Mouse (Mus musculus) heart, embryonic 10.5 days (tissue): ENCODE results near the gene Cox15. TPM values are rescaled to one million over a fixed set of nuclear protein-coding genes. Genes with fewer than 3 reads are reported as not detected.

Experiments
- DNase-seq: peaks from one replicate; pipeline ENCODE4 v3.0.0-alpha.2; 2017; ENCODE audit warnings: low spot score
- H3K27ac ChIP-seq: fragments of 300-500 bp; sonication (generic); 2 replicates; pipeline ENCODE4 v1.5.1; 2016; ENCODE audit warnings: mild to moderate bottlenecking
- H3K27me3 ChIP-seq: fragments of 300-500 bp; sonication (generic); 2 replicates; pipeline ENCODE4 v1.6.1; 2016; ENCODE audit warnings: mild to moderate bottlenecking; ENCODE audit not compliant: poor library complexity, insufficient read depth, severe bottlenecking
- H3K36me3 ChIP-seq: fragments of 300-500 bp; sonication (generic); 2 replicates; pipeline ENCODE4 v1.6.1; 2016; ENCODE audit warnings: mild to moderate bottlenecking, moderate library complexity
- H3K4me1 ChIP-seq: fragments of 300-500 bp; sonication (generic); 2 replicates; pipeline ENCODE4 v1.6.1; 2016; ENCODE audit warnings: mild to moderate bottlenecking
- H3K4me3 ChIP-seq: fragments of 300-500 bp; sonication (generic); 2 replicates; pipeline ENCODE4 v1.5.1; 2016; ENCODE audit warnings: mild to moderate bottlenecking, moderate library complexity
- H3K9me3 ChIP-seq: fragments of 300-500 bp; sonication (generic); 2 replicates; pipeline ENCODE4 v1.6.1; 2016; ENCODE audit warnings: mild to moderate bottlenecking, moderate library complexity
- WGBS: fragments of 180-500 bp; shearing (Covaris S2); methylation state at CpG from one replicate; pipeline ENCODE4 v1.1.7; 2016; 5-methylcytosine and 5-hydroxymethylcytosine counted together
- polyA plus RNA-seq: library from polyadenylated mRNA; unstranded; fragments of >200 nt; fragmentation: Nextera tagmentation; extraction: Ambion mirVana; gene quantifications from 2 replicates; pipeline ENCODE4 v1.2.1, GENCODE M21; 2016

Cox15 gene
- polyA plus RNA-seq, 1 experiment from 2014 or later: 17.5 TPM

DNA sequence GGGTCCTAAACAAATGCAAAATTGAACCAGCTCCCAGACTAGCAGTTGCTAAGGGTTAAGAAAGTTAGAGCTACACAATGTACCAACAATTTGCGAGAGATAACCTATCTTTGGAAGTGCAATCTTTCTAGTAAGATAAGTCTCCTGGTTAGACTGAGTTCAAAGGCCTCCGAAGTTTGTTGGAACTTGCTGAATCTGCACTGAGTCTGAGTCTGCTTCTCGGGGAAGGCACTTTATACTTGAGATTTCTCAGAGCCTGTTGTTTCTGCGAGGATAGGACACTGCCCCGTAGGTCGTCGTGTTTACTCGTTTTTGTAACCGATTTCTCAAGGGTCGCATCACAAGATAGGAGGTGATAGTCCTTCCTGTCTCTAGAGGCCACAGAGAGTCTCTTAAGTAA lies 22.6 kb upstream of the Cox15 start:
- WGBS: 29% methylated on average over 10 of the region's 10 CpGs
- Histone ChIP-seq H3K27ac (no peak overlapping the region), H3K4me1 (no peaks in the 10 kb centered on the region), H3K27me3 (no peaks in the 10 kb centered on the region), H3K9me3 (no peaks in the 10 kb centered on the region), H3K36me3 (no peaks in the 10 kb centered on the region), H3K4me3 (no peak overlapping the region)
- DNase-seq: no peak

DNA sequence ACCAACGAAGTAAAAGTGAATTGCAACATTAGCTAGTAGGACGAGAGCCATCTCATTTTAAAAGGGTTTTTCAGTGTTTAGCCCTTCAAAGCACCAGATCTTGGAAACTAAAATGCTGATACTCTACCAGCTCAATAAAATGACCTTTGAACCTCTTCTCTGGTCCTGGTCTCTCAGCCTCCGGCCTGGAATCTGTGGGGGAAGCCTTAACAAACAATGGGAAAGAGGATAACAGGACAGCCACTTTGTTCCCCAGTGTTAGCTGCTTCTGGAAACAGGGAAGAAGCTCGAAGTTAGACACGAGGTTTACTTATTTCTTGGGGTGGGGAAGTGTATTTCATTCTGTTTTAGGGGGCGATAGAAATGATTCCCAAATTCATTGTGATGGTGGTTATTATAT lies 19.5 kb upstream of the Cox15 start:
- 67% methylated on average over 6 of the region's 6 CpGs for WGBS
- no peaks in the 10 kb centered on the region for H3K9me3 ChIP-seq
- H3K4me3 ChIP-seq: no peak overlapping the region
- DNase-seq: no peak
- H3K4me1 ChIP-seq: no peaks in the 10 kb centered on the region
- no peaks in the 10 kb centered on the region for H3K27me3 ChIP-seq
- H3K27ac ChIP-seq: no peak overlapping the region
- H3K36me3 ChIP-seq: no peaks in the 10 kb centered on the region

DNA sequence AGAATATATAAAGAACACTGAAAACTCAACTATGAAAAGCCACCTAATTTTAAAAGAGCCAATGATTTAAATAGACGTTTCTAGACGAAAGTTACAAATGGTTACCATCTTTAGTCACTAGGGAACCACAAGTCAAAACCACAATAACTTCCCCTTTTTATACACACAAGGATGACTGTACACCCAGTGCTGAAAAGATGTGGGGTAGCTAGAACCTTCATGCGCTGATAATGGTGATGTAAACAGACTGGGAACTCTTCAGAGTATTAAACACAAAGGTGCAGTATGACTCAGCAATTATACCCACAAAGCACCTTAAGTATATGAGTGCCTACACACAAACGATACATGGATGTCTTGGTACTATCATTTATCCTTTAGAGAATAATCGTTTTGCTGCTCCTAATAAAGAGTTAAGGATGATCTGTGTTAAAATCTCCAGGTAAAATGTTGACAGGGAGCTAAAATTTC lies 18.7 kb upstream of the Cox15 start:
- Histone ChIP-seq H3K9me3 (no peaks in the 10 kb centered on the region), H3K4me1 (no peaks in the 10 kb centered on the region), H3K36me3 (no peaks in the 10 kb centered on the region), H3K27ac (no peak overlapping the region), H3K4me3 (no peak overlapping the region), H3K27me3 (no peaks in the 10 kb centered on the region)
- 85% methylated on average over 5 of the region's 5 CpGs for WGBS
- DNase-seq: no peak

DNA sequence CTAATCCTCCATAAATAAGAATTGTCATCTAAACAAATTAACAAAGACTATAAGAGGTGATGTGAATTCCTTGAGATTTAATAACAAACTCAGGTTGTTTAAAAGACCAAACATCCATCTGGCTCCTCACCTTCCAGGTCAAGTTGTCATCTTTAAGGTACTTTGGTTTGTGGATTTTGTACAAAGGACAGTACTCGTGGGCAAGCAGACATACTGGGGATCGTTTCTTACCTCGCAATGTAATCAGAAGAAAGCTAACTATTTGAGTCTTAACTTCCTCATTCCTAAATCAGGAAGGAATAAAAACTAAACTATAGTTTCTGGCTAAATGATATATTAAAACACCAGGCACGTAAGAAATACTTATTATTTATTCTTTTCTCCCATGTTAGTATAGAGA lies 17.8 kb upstream of the Cox15 start:
- H3K9me3 ChIP-seq: no peaks in the 10 kb centered on the region
- WGBS: 78% methylated on average over 4 of the region's 4 CpGs
- no peak overlapping the region for H3K27ac ChIP-seq
- H3K4me3 ChIP-seq: no peak overlapping the region
- H3K36me3 ChIP-seq: no peaks in the 10 kb centered on the region
- H3K27me3 ChIP-seq: no peaks in the 10 kb centered on the region
- H3K4me1 ChIP-seq: no peaks in the 10 kb centered on the region
- no peak for DNase-seq

DNA sequence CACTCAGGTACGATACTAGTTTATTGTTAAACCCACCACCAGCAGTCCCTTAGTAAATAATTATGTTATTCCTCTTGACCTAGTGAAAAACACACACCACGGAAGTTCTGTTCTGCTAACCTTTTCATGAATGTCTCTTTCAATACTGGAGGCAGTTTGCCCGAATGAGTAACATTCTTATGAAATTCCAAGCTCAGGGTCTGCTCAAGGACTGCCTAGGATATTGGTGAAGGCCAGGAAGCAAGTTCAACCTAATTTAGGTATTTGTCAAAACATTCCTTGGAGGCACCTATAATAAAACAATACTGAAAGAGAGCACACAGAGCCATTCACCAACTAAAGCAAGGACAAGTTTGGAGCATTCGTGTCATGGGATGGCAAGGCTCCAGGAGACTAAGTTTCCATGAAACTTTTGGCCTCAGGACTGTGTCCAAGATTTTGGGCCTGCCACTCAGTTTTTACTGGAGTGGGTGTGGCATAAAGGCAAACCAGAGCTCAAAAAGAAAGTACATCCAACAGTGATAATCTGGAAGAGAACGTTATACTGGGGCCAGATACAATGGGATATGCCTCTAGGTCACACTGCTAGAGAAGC lies 16.7 kb upstream of the Cox15 start:
- Histone ChIP-seq H3K27ac (no peak overlapping the region), H3K36me3 (no peaks in the 10 kb centered on the region), H3K4me3 (no peak overlapping the region), H3K27me3 (no peaks in the 10 kb centered on the region), H3K9me3 (no peaks in the 10 kb centered on the region), H3K4me1 (no peaks in the 10 kb centered on the region)
- DNase-seq: no peak
- WGBS: 80% methylated on average over 5 of the region's 5 CpGs

DNA sequence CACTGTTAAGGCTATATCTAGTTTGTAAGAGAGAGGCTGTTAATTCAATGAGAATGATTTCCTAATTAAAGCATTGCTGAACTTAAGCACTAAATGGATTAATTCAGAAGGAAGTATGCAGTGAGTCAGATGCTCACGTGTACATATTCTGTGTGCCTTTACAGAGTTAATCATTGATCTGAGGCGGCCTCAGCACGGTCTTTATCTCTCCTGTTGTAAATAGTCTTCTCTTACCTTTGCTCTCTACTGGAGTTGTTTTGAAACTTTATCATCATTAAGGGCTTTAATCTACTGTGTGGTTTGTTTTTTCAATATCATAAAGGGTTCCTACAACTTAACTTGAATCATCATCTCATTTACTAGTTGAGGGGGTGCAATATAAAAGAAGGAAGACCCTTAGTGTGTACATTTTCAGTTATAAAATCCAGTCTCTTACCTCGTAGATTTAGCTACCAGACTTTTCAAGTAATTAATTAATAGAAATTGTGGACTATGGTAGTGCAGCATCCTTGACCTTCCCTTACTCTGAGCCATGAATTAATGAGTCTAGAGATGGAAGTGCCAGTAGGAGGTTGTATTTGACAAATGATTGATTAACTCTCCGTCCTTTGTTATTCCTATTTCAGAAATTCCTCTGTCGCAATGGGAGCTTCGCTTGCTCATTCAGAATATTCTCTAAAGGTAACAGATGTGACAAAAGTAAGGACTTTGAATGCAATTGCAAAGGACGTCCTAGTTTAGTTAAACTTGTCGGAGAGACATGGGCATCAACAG lies 14.9 kb upstream of the Cox15 start:
- H3K27ac ChIP-seq: no peak overlapping the region
- H3K27me3 ChIP-seq: no peaks in the 10 kb centered on the region
- H3K4me3 ChIP-seq: no peak overlapping the region
- WGBS: 79% methylated on average over 9 of the region's 9 CpGs
- no peaks in the 10 kb centered on the region for H3K4me1 ChIP-seq
- H3K36me3 ChIP-seq: no peaks in the 10 kb centered on the region
- no peak for DNase-seq
- no peaks in the 10 kb centered on the region for H3K9me3 ChIP-seq

DNA sequence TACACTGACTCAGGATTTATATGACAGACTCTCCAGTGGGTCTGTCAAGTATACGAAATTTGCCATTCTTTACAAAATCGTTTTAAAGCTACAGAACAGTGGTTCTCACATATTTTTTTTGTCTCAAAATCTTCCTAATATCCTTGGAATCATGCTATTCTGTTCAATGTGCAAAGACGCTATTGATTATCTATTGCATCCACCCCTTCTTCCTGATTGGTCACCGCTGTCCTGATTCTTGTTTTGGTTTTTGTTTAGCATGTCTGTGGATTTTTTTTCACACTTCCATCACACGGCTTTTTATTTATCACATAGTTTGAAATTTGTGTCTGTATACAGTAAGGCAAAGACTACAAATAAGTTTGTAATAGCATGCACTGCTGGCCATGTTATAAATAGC lies 13.7 kb upstream of the Cox15 start:
- DNase-seq: no peak
- no peaks in the 10 kb centered on the region for H3K27me3 ChIP-seq
- 77% methylated on average over 5 of the region's 5 CpGs for WGBS
- H3K27ac ChIP-seq: no peak overlapping the region
- H3K36me3 ChIP-seq: no peaks in the 10 kb centered on the region
- H3K9me3 ChIP-seq: no peaks in the 10 kb centered on the region
- H3K4me1 ChIP-seq: no peaks in the 10 kb centered on the region
- no peak overlapping the region for H3K4me3 ChIP-seq

DNA sequence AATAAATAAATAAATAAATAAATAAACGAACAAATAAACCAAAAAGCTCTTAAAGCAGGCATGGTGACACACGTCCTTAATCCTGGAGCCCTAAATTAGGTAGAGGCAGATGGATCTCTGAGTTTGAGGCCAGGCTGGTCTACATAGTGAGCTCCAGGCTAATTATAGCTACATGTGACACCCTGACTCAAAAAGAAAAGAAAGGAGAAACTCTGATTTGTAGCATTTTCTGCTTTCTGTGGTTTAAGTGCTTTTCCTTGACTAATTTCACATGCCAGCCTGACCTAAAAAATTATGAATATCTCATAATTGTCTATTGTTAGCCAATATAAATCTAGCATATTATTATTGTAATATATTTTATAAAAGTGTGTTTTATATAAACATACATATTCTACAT lies 9.6 kb upstream of the Cox15 start:
- 67% methylated on average over 2 of the region's 2 CpGs for WGBS
- H3K4me3 ChIP-seq: no peak overlapping the region
- H3K4me1 ChIP-seq: no peaks in the 10 kb centered on the region
- no peak for DNase-seq
- H3K27me3 ChIP-seq: no peaks in the 10 kb centered on the region
- no peaks in the 10 kb centered on the region for H3K9me3 ChIP-seq
- H3K36me3 ChIP-seq: no peaks in the 10 kb centered on the region
- no peak overlapping the region for H3K27ac ChIP-seq

DNA sequence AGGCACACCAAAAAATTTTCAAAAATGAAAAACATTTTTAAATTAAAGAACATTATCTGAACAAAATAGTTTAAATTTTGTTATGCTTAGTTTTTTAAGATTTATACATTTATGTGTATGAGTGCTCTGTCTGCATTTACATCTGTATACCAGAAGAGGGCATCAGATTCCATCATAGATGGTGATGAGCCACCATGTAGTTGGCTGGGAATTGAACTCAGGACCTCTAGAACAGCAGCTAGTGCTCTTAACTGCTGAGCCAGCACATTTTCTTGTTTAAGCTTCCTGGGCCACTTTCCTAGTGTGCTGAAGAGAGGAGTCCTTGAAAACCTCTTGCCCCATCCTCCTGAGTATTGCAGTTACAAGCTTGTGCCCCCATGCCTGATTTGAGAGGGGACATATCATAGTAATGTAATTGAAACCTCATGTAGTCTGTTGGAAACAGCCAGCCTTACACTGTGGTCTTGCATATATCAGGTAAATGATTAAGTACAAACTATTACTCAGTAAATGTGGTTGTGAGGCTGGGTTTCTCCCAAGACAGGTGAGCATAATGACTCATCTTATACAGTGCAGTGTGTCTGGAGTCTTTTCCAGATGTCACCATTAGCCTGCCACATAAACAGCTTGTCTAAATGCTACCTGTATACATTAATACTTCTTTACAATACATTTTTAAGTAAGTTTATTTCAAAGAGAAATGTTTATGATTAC lies 8.9 kb upstream of the Cox15 start:
- no peaks in the 10 kb centered on the region for H3K9me3 ChIP-seq
- DNase-seq: no peak
- no peak overlapping the region for H3K4me3 ChIP-seq
- H3K27ac ChIP-seq: no peak overlapping the region
- no peaks in the 10 kb centered on the region for H3K36me3 ChIP-seq
- no peaks in the 10 kb centered on the region for H3K27me3 ChIP-seq
- H3K4me1 ChIP-seq: no peaks in the 10 kb centered on the region

DNA sequence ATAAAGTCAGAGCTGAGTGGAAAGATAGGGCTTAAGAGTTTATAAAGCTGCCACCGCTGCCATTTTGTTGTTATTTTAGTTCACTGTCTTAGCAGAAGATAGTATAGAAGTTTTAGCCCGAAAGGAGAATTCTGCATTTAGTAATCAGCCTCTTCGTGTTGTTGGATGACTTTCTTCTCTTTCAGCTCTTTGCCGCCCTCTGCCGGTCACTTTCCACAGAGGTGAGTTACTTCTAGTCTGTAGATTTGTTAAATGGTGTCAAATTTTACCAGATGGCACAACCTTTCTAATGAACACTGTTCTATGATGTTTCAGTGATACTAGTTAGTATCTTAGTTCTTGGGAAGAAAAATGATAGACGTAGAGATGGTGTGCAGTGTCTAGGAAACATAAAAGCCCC lies 7.7 kb upstream of the Cox15 start:
- H3K27ac ChIP-seq: no peak overlapping the region
- H3K27me3 ChIP-seq: no peaks in the 10 kb centered on the region
- H3K9me3 ChIP-seq: no peaks in the 10 kb centered on the region
- H3K4me3 ChIP-seq: no peak overlapping the region
- H3K4me1 ChIP-seq: no peaks in the 10 kb centered on the region
- WGBS: 20% methylated on average over 6 of the region's 6 CpGs
- DNase-seq: no peak
- no peaks in the 10 kb centered on the region for H3K36me3 ChIP-seq

DNA sequence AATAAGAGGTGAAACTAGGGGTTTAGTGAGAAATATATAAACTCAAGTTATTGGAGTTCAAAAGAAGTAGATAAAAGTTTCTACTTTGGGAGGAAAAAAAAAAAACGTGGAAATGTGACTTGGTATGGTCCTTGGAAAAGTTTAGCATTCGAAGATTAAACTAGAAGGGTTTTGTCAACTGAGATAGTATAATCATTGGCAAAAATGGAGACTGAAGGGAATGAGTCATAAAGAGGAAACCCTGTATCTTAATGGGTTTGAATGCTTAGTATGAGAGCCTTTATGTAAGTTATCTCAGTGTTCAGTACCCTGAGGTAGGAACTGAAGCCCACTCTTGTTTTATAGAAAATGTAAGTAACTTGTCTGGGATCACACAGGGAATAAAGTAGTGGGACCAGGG lies 2.1 kb upstream of the Cox15 start:
- Histone ChIP-seq H3K4me1 (peaks cover 13% of the 10 kb centered on the region), H3K36me3 (peaks cover 13% of the 10 kb centered on the region; the same call in 1 of the 2 replicates), H3K27me3 (no peaks in the 10 kb centered on the region), H3K9me3 (no peaks in the 10 kb centered on the region), H3K27ac (no peak overlapping the region), H3K4me3 (no peak overlapping the region)
- DNase-seq: no peak
- 47% methylated on average over 2 of the region's 2 CpGs for WGBS

DNA sequence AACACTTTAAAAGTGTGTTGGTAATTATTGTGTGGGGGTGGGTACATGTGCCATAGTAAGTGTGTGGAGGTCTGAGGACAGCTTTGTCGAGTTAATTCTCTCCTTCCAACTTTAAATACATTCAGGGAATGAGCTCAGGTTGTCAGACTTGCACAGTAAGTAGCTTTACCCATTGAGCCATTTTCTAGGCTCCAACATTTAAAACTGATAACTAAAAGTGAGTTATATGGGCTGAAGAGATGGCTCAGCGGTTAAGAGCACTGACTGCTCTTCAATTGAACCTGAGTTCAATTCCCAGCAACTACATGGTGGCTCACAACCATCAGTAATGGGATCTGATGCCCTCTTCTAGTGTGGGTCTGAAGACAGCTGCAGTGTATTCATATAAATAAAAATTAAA lies 1.4 kb upstream of the Cox15 start:
- Histone ChIP-seq H3K9me3 (no peaks in the 10 kb centered on the region), H3K4me3 (no peak overlapping the region), H3K27ac (no peak overlapping the region), H3K27me3 (no peaks in the 10 kb centered on the region), H3K4me1 (peaks cover 13% of the 10 kb centered on the region), H3K36me3 (peaks cover 15% of the 10 kb centered on the region)
- no peak for DNase-seq
- WGBS: 74% methylated on average over 2 of the region's 2 CpGs

DNA sequence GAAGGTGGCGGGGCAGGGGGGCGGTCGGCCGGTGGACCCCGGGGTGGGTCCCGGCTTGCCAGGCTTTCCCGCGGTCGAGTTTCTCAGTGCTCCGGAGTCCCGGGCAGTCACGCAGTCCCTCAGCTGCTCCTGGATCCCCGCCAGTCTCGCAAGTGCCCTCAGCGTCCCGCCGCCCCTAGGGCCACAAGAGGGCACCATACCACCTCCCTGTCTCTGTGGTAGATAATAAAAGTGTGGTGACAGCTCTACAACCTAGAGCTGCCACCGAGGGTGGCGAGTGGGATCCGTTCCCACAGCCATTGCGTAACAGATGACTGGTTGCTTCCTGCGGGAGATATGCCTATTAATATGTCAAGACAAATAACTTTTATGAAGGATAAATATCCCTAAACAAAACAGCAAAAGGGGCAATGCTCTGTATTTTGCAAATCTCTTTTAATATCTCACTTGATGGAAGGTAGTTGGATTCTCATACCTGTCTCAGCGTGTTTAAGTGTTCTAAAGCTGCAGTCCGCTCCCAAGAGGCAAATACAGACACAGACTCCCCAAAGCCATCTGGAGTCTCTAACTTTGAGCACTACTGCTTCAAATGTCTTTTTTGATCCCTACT lies 531 bp upstream of the Cox15 start:
- peak overlapping the region; percentile 70 for H3K4me3 ChIP-seq
- peak overlapping the region; percentile 92 for H3K27ac ChIP-seq
- no peaks in the 10 kb centered on the region for H3K27me3 ChIP-seq
- H3K9me3 ChIP-seq: no peaks in the 10 kb centered on the region
- peaks cover 13% of the 10 kb centered on the region for H3K4me1 ChIP-seq
- DNase-seq: no peak
- WGBS: 2% methylated on average over 23 of the region's 24 CpGs
- H3K36me3 ChIP-seq: peaks cover 24% of the 10 kb centered on the region
